Comparison of ENCODE assay signal across 17 mouse cellular contexts in the genomic region with DNA sequence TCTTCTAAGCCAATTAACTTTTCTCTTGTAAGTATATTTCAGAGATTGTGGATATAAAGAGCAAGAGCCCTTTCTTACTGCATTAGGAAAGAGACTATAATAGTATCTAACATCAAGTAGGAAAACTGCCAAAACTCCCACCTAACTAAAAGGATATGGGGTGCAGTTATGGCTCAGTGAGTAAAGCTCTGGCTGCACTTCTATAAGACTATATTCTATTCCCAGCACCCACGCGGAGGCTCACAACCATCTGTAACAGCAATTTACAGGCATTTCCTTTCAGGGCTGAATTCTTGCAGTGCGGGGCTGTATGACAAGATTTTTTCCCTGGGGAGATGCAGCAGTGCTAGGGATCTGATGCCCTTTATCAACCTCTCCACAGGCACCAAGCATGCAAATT. TPM values are rescaled to one million over a fixed set of nuclear protein-coding genes. Genes with fewer than 3 reads are reported as not detected.
DNase-seq lines count a peak whose midpoint lies in the region; TF ChIP-seq lines count a peak whose summit lies in the region.
"Had no signal": no experiment of that assay in that cellular context is flagged by ENCODE, and none has a peak within 500 bp of the region (broad histone marks: within the 10 kb centered on the region; RNA-seq: fewer than 3 reads in every experiment).

No protein-coding gene starts in this region.

- H3K27ac ChIP-seq in layer of hippocampus, adult 2 months: peak overlapping the region; percentile 2; the same call in 1 of the 2 replicates
- H3K27ac ChIP-seq: limb, embryonic 13.5 days; liver, embryonic 14.5 days; midbrain, embryonic 12.5 days; neural tube, embryonic 13.5 days; stomach, embryonic 15.5 days had no signal

- no peak for TF ChIP-seq CTCF in layer of hippocampus, adult 2 months (conservative IDR thresholded peaks at IDR 0.05)

- no peak overlapping the region for H3K4me3 ChIP-seq in layer of hippocampus, adult 2 months
- H3K4me3 ChIP-seq: heart, embryonic 12.5 days; limb, embryonic 13.5 days; midbrain, embryonic 12.5 days; neural tube, embryonic 13.5 days; stomach, embryonic 15.5 days had no signal

- intact Hi-C loops in left cerebral cortex, postnatal 14 days (cut with DNase I): no loop called here
- intact Hi-C loops in gastrocnemius, postnatal 14 days (cut with DNase I; ENCODE audit: low total_unique reads): loop anchor here (10.0 kb wide), 1 partner anchor 149 kb away; no protein-coding TSS in a partner anchor

- DNase-seq in cerebellum, adult 9-10 months: peak; percentile 43
- no peak for DNase-seq in cerebellum, adult 9-11 months
- DNase-seq in layer of hippocampus, adult 2 months (ENCODE audit: low spot score in 2 of 2): peak; percentile 40 to 67
- peak; percentile 72 to 78 for DNase-seq in left cerebral cortex, postnatal 14 days (ENCODE audit: low spot score in 2 of 2)
- peak; percentile 73 to 75 for DNase-seq in right cerebral cortex, postnatal 36 days (ENCODE audit: low spot score in 2 of 2)
- DNase-seq in embryo, embryonic 10.5 days (ENCODE audit: low spot score): no peak
- no peak for DNase-seq in urinary bladder, postnatal 4 days (ENCODE audit: low spot score in 2 of 2)
- DNase-seq in gastrocnemius, postnatal 14 days: no peak
- DNase-seq: cerebellum, postnatal 14 days; gastrocnemius, postnatal 36 days; kidney, adult 2 months had no signal

RNA-seq across cellular contexts. Expression of gene Cdk19, which starts 36.9 kb away (rescaled TPM):
- 10 to 100 TPM; 34.4 to 34.6 TPM for total RNA-seq in layer of hippocampus, adult 2 months (2021)
- 10 to 100 TPM; 43.0 to 43.1 TPM for total RNA-seq in left cerebral cortex, postnatal 14 days (2021)
- total RNA-seq in gastrocnemius, postnatal 14 days (2021): 1 to 10 TPM; 5.4 to 6.4 TPM

Comparison
In these comparisons a context has a peak if more than half of its experiments do, and no peak if none do; other contexts are left out.
1. DNase-seq: peak in cerebellum, adult 9-10 months (single experiment), layer of hippocampus, adult 2 months (2 of 2), left cerebral cortex, postnatal 14 days (2 of 2) and right cerebral cortex, postnatal 36 days (2 of 2); none in cerebellum, adult 9-11 months (single experiment), embryo, embryonic 10.5 days (single experiment), urinary bladder, postnatal 4 days (0 of 2) and gastrocnemius, postnatal 14 days (single experiment).
2. RNA of gene Cdk19, which starts 36.9 kb away (total RNA-seq): 43.0 to 43.1 TPM in left cerebral cortex, postnatal 14 days and 34.4 to 34.6 TPM in layer of hippocampus, adult 2 months; 5.4 to 6.4 TPM in gastrocnemius, postnatal 14 days; every median in the first group is over 4 times any median in the second.